Mouse (Mus musculus): ENCODE measurements around the gene Fat3.

GRCm38 (mm10) chr9:16272810-16273209, 228.3 kb downstream of the Fat3 start:
- no peak for TF ChIP-seq GATA1 (IDR thresholded peaks at IDR 0.05; ENCODE audit: borderline replicate concordance, low read length)
- no peak for TF ChIP-seq FLI1 (IDR thresholded peaks at IDR 0.05; ENCODE audit: low read length)
